Mouse (Mus musculus) intestine, embryonic 15.5 days (tissue): ENCODE results near the gene Rtn4rl1. TPM values are rescaled to one million over a fixed set of nuclear protein-coding genes. Genes with fewer than 3 reads are reported as not detected.

ENCODE experiments used
- ATAC-seq: fragments of 200-750 bp; cut with Nextera tagmentation; 2 replicates; pipeline ENCODE4 v1.8.0; 2017; ENCODE audit warnings: moderate TSS enrichment, moderate library complexity
- H3K27ac ChIP-seq: fragments of 300-500 bp; sonication (generic); 2 replicates; pipeline ENCODE4 v1.5.1; 2015; ENCODE audit warnings: mild to moderate bottlenecking, inconsistent platforms
- H3K27me3 ChIP-seq: fragments of 300-500 bp; sonication (generic); replicated peaks from 2 replicates; pipeline ENCODE4 v1.6.1; 2015; ENCODE audit warnings: inconsistent platforms
- H3K36me3 ChIP-seq: fragments of 300-500 bp; sonication (generic); 2 replicates; pipeline ENCODE4 v1.6.1; 2015; ENCODE audit warnings: inconsistent platforms
- H3K4me1 ChIP-seq: fragments of 300-500 bp; sonication (generic); replicated peaks from 2 replicates; pipeline ENCODE4 v1.6.1; 2015; ENCODE audit warnings: inconsistent platforms
- H3K4me2 ChIP-seq: fragments of 300-500 bp; sonication (generic); replicated peaks from 2 replicates; pipeline ENCODE4 v1.6.1; 2015; ENCODE audit warnings: mild to moderate bottlenecking, inconsistent platforms
- H3K4me3 ChIP-seq: fragments of 300-500 bp; sonication (generic); replicated peaks from 2 replicates; pipeline ENCODE4 v1.5.1; 2015; ENCODE audit warnings: inconsistent platforms
- H3K9ac ChIP-seq: fragments of 300-500 bp; sonication (generic); 2 replicates; pipeline ENCODE4 v1.6.1; 2015; ENCODE audit warnings: inconsistent platforms
- H3K9me3 ChIP-seq: fragments of 300-500 bp; sonication (generic); 2 replicates; pipeline ENCODE4 v1.6.1; 2016; ENCODE audit warnings: inconsistent platforms
- WGBS: fragments of 180-500 bp; shearing (Covaris S2); methylation state at CpG from one replicate; pipeline ENCODE4 v1.1.7; 2015; 5-methylcytosine and 5-hydroxymethylcytosine counted together
- polyA plus RNA-seq: library from polyadenylated mRNA; unstranded; fragments of >200 nt; fragmentation: Nextera tagmentation; extraction: Ambion mirVana; gene quantifications from 2 replicates; pipeline ENCODE4 v1.2.1, GENCODE M21; 2015

Gene Rtn4rl1
- polyA plus RNA-seq, 1 experiment from 2014 or later = 1.8 TPM

- Histone ChIP-seq H3K27ac (0 out of 2 replicates have a peak overlapping the region, but pooled peaks have one; percentile 60), H3K36me3 (peaks cover 9% of the 10 kb centered on the region; the same call in 1 of the 2 replicates), H3K4me2 (no peak overlapping the region), H3K4me3 (no peak overlapping the region), H3K9ac (no peak overlapping the region), H3K27me3 (no peaks in the 10 kb centered on the region), H3K4me1 (peaks cover 42% of the 10 kb centered on the region), H3K9me3 (no peaks in the 10 kb centered on the region)
- ATAC-seq = no peak
- WGBS = 58% methylated on average over 4 of the region's 4 CpGs
These were observed 36.5 kb upstream of the Rtn4rl1 start for GRCm38 (mm10) chr11:75157037-75157436.

GRCm38 (mm10) chr11:75157901-75158300, 35.7 kb upstream of the Rtn4rl1 start:
- ATAC-seq = no peak
- Histone ChIP-seq H3K9ac (no peak overlapping the region), H3K4me1 (peaks cover 43% of the 10 kb centered on the region)

GRCm38 (mm10) chr11:75158432-75158831, 35.2 kb upstream of the Rtn4rl1 start:
- peak overlapping the region; percentile 60 for H3K27ac ChIP-seq
- H3K36me3 ChIP-seq = peaks cover 13% of the 10 kb centered on the region; the same call in 1 of the 2 replicates
- no peak for ATAC-seq
- no peak overlapping the region for H3K4me2 ChIP-seq
- peaks cover 42% of the 10 kb centered on the region for H3K4me1 ChIP-seq
- no peak overlapping the region for H3K9ac ChIP-seq
- H3K4me3 ChIP-seq = no peak overlapping the region
- H3K9me3 ChIP-seq = no peaks in the 10 kb centered on the region
- 76% methylated on average over 14 of the region's 14 CpGs for WGBS
- no peaks in the 10 kb centered on the region for H3K27me3 ChIP-seq

More at GRCm38 (mm10) chr11:75157901-75158300, 35.7 kb upstream of the Rtn4rl1 start:
- no peaks in the 10 kb centered on the region for H3K27me3 ChIP-seq
- peak overlapping the region; percentile 60 for H3K27ac ChIP-seq
- H3K9me3 ChIP-seq = no peaks in the 10 kb centered on the region
- H3K4me2 ChIP-seq = no peak overlapping the region
- H3K36me3 ChIP-seq = peaks cover 12% of the 10 kb centered on the region; the same call in 1 of the 2 replicates
- WGBS = 21% methylated on average over 2 of the region's 2 CpGs
- no peak overlapping the region for H3K4me3 ChIP-seq

GRCm38 (mm10) chr11:75159564-75159963, 34.0 kb upstream of the Rtn4rl1 start:
- H3K4me3 ChIP-seq = no peak overlapping the region
- ATAC-seq = no peak
- 76% methylated on average over 2 of the region's 2 CpGs for WGBS
- H3K9ac ChIP-seq = no peak overlapping the region
- H3K9me3 ChIP-seq = no peaks in the 10 kb centered on the region
- H3K4me1 ChIP-seq = peaks cover 43% of the 10 kb centered on the region
- no peak overlapping the region for H3K4me2 ChIP-seq
- H3K27me3 ChIP-seq = no peaks in the 10 kb centered on the region; the same call in 1 of the 2 replicates
- H3K27ac ChIP-seq = peak overlapping the region; percentile 79; the same call in 1 of the 2 replicates
- H3K36me3 ChIP-seq = peaks cover 13% of the 10 kb centered on the region; the same call in 1 of the 2 replicates

DNA sequence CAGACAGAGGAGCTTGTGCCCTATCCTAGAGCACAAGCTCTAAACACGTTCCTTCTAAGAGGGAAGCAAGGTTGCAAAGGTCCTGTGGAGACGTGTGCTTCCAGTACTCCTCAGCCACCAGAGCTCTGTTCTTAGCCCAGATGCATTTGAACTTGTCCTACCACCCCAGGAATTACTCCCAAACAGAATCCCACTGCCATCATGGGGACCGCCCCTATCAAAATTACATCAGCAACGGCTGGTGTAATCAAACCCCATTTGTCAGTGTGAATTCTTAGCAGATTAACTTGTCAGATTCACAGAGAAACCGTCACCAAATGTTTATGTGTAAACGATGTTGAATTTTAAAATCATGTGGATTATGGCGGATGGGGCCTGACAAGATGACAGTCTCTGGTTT, 32.6 kb upstream of the Rtn4rl1 start:
- peaks cover 13% of the 10 kb centered on the region; the same call in 1 of the 2 replicates for H3K36me3 ChIP-seq
- H3K27me3 ChIP-seq = peaks cover 6% of the 10 kb centered on the region
- no peak overlapping the region for H3K4me2 ChIP-seq
- WGBS = 51% methylated on average over 7 of the region's 7 CpGs
- no peaks in the 10 kb centered on the region for H3K9me3 ChIP-seq
- H3K4me3 ChIP-seq = no peak overlapping the region
- no peak for ATAC-seq
- H3K27ac ChIP-seq = peak overlapping the region; percentile 79; the same call in 1 of the 2 replicates
- H3K4me1 ChIP-seq = peaks cover 50% of the 10 kb centered on the region
- no peak overlapping the region for H3K9ac ChIP-seq

GRCm38 (mm10) chr11:75161417-75162008, 32.1 kb upstream of the Rtn4rl1 start:
- 39% methylated on average over 4 of the region's 4 CpGs for WGBS
- Histone ChIP-seq H3K36me3 (peaks cover 13% of the 10 kb centered on the region; the same call in 1 of the 2 replicates), H3K27ac (peak overlapping the region; percentile 79), H3K27me3 (peaks cover 7% of the 10 kb centered on the region), H3K4me3 (no peak overlapping the region), H3K9ac (no peak overlapping the region), H3K4me2 (no peak overlapping the region), H3K4me1 (peaks cover 49% of the 10 kb centered on the region), H3K9me3 (no peaks in the 10 kb centered on the region)
- ATAC-seq = no peak

DNA sequence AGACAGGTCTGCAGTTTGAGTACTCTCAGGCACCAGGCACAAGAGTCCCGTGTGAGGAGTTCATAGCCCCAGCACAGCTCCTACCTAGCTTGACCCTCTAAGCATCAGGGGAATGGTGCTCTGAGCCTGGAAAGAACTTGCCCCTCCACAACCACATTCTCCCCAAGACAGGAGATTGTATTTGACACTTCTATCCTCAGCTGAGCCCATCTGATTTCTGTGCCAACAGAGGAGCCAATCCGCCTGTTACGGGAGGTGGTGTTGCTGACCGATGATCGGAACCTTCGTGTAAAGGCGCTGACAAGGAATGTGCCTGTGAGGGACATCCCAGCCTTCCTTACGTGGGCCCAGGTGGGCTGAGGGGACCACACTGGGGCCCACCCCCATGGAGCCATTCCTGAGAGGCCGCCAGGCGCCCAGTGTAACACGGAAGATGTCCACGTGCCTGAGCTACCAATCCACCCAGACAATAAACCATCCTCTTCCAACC, 30.9 kb upstream of the Rtn4rl1 start:
- no peak for ATAC-seq
- Histone ChIP-seq H3K9me3 (no peaks in the 10 kb centered on the region), H3K27ac (peak overlapping the region; percentile 79), H3K4me1 (peaks cover 48% of the 10 kb centered on the region), H3K4me2 (peak overlapping the region; percentile 96; the same call in 1 of the 2 replicates), H3K9ac (peak overlapping the region; percentile 11; the same call in 1 of the 2 replicates), H3K4me3 (no peak overlapping the region), H3K36me3 (peaks cover 13% of the 10 kb centered on the region; the same call in 1 of the 2 replicates), H3K27me3 (peaks cover 18% of the 10 kb centered on the region)
- 86% methylated on average over 12 of the region's 12 CpGs for WGBS

- Histone ChIP-seq H3K4me2 (peak overlapping the region; percentile 96), H3K27me3 (peaks cover 21% of the 10 kb centered on the region), H3K36me3 (peaks cover 13% of the 10 kb centered on the region; the same call in 1 of the 2 replicates), H3K9ac (no peak overlapping the region), H3K4me1 (peaks cover 52% of the 10 kb centered on the region), H3K4me3 (no peak overlapping the region; the same call in 1 of the 2 replicates), H3K9me3 (no peaks in the 10 kb centered on the region), H3K27ac (peak overlapping the region; percentile 79)
- ATAC-seq = no peak
- 67% methylated on average over 6 of the region's 6 CpGs for WGBS
These were observed 30.2 kb upstream of the Rtn4rl1 start for GRCm38 (mm10) chr11:75163379-75163778.

DNA sequence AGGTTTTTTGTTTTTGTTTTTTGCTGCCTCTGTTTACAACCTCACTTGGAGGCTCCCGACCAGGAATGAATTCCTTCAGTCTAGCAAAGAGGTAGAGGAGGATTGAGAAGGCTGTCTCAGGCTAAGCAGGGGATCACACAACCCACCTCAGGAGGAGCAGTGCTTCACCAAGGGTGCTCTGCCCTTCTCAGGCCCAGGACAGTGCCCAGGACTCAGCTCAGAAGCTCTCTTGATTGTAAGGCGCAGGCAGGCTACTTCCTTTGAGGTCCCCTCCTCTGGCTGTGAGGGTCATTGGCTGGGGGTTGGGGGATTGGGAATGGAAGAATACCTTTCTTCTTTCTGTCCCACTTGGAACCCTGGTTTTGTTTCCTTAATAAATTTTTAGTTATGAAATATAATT, 29.5 kb upstream of the Rtn4rl1 start:
- peak overlapping the region; percentile 79; the same call in 1 of the 2 replicates for H3K27ac ChIP-seq
- peak overlapping the region; percentile 96 for H3K4me2 ChIP-seq
- H3K9me3 ChIP-seq = no peaks in the 10 kb centered on the region
- H3K4me3 ChIP-seq = 0 out of 2 replicates have a peak overlapping the region, but pooled peaks have one; percentile 71
- H3K9ac ChIP-seq = peak overlapping the region; percentile 86
- peaks cover 27% of the 10 kb centered on the region for H3K27me3 ChIP-seq
- H3K36me3 ChIP-seq = peaks cover 13% of the 10 kb centered on the region; the same call in 1 of the 2 replicates
- peaks cover 50% of the 10 kb centered on the region for H3K4me1 ChIP-seq
- ATAC-seq = no peak
- 61% methylated on average over 2 of the region's 2 CpGs for WGBS

DNA sequence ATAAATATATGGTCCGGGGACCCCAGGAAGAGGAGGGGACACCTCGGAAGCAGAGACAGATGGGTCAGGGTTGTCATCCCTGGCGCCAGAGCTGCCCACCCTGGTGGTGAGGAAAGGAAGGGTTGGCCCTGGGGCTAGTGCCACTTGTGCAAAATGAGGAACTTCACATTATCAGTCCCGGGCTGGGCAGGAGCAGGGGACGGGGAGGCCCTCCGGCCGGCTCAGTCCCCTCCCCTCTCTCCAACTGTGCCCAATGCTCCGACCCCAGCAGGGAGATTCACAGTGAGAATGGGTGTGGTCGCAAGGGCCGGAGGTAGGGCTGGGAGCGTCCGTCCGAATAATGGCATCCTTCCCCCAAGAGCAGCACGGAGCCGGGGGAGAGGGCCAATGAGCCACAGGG, 28.8 kb upstream of the Rtn4rl1 start:
- peak overlapping the region; percentile 94; the same call in 1 of the 2 replicates for H3K27ac ChIP-seq
- H3K4me1 ChIP-seq = peaks cover 54% of the 10 kb centered on the region
- ATAC-seq = no peak
- H3K9ac ChIP-seq = peak overlapping the region; percentile 86
- WGBS = 25% methylated on average over 15 of the region's 15 CpGs
- H3K9me3 ChIP-seq = no peaks in the 10 kb centered on the region
- peaks cover 13% of the 10 kb centered on the region; the same call in 1 of the 2 replicates for H3K36me3 ChIP-seq
- H3K4me2 ChIP-seq = peak overlapping the region; percentile 96
- peaks cover 27% of the 10 kb centered on the region for H3K27me3 ChIP-seq
- H3K4me3 ChIP-seq = peak overlapping the region; percentile 71

GRCm38 (mm10) chr11:75165441-75166192, 28.0 kb upstream of the Rtn4rl1 start:
- Histone ChIP-seq H3K9me3 (no peaks in the 10 kb centered on the region), H3K27ac (peak overlapping the region; percentile 94), H3K4me3 (peak overlapping the region; percentile 71), H3K4me1 (peaks cover 60% of the 10 kb centered on the region), H3K4me2 (peak overlapping the region; percentile 96), H3K9ac (peak overlapping the region; percentile 86), H3K36me3 (peaks cover 10% of the 10 kb centered on the region; the same call in 1 of the 2 replicates), H3K27me3 (peaks cover 33% of the 10 kb centered on the region)
- peak; percentile 31 for ATAC-seq
- 11% methylated on average over 54 of the region's 54 CpGs for WGBS
